Mouse (Mus musculus) heart, embryonic 12.5 days (tissue): ENCODE results near the gene Tecta. TPM values are rescaled to one million over a fixed set of nuclear protein-coding genes. Genes with fewer than 3 reads are reported as not detected.

ENCODE experiments used
- ATAC-seq: fragments of 200-750 bp; cut with Nextera tagmentation; 2 replicates; pipeline ENCODE4 v1.8.0; 2017; ENCODE audit warnings: moderate TSS enrichment, moderate library complexity; ENCODE audit not compliant: insufficient number of reproducible peaks, low FRiP score
- H3K27ac ChIP-seq: fragments of 300-500 bp; sonication (generic); 2 replicates; pipeline ENCODE4 v1.5.1; 2016; ENCODE audit warnings: mild to moderate bottlenecking, moderate library complexity; ENCODE audit not compliant: poor library complexity, severe bottlenecking
- H3K27me3 ChIP-seq: fragments of 300-500 bp; sonication (generic); replicated peaks from 2 replicates; pipeline ENCODE4 v1.6.1; 2016; ENCODE audit warnings: mild to moderate bottlenecking, moderate library complexity
- H3K36me3 ChIP-seq: fragments of 300-500 bp; sonication (generic); 2 replicates; pipeline ENCODE4 v1.6.1; 2016; ENCODE audit warnings: mild to moderate bottlenecking, moderate library complexity
- H3K4me1 ChIP-seq: fragments of 300-500 bp; sonication (generic); replicated peaks from 2 replicates; pipeline ENCODE4 v1.6.1; 2016; ENCODE audit warnings: mild to moderate bottlenecking
- H3K4me2 ChIP-seq: fragments of 300-500 bp; sonication (generic); 2 replicates; pipeline ENCODE4 v1.6.1; 2016; ENCODE audit warnings: mild to moderate bottlenecking, moderate library complexity
- H3K4me3 ChIP-seq: fragments of 300-500 bp; sonication (generic); 2 replicates; pipeline ENCODE4 v1.5.1; 2016; ENCODE audit warnings: mild to moderate bottlenecking
- H3K9ac ChIP-seq: fragments of 300-500 bp; sonication (generic); 2 replicates; pipeline ENCODE4 v1.6.1; 2016; ENCODE audit warnings: mild to moderate bottlenecking, moderate library complexity
- H3K9me3 ChIP-seq: fragments of 300-500 bp; sonication (generic); replicated peaks from 2 replicates; pipeline ENCODE4 v1.6.1; 2016; ENCODE audit warnings: mild to moderate bottlenecking, moderate library complexity
- WGBS: fragments of 180-500 bp; shearing (Covaris S2); methylation state at CpG from one replicate; pipeline ENCODE4 v1.1.7; 2016; 5-methylcytosine and 5-hydroxymethylcytosine counted together
- polyA plus RNA-seq: library from polyadenylated mRNA; unstranded; fragments of >200 nt; fragmentation: Nextera tagmentation; extraction: Ambion mirVana; gene quantifications from 2 replicates; pipeline ENCODE4 v1.2.1, GENCODE M21; 2016

The Tecta gene
- polyA plus RNA-seq, 1 experiment from 2014 or later, result 0.19 TPM

DNA sequence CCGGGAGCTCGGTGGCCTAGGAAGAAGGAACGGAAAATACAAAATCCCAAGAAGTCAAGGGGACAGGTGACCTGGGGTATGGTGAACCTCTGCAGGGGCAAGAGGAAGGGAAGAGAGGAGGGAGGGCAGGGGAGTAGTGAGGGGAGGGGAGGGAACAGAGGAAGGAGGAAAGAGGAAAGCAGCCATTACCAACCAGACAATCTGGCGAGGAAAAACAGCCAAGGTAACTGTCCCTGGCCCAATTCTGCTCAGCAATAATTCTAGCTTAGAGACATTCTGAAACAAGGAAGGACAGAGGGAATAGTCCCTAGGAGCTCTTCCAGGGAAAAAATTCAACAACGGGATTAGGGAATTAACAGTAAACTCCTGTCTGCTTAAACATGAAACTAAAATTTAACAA lies 19.1 kb upstream of the Tecta start:
- Histone ChIP-seq H3K27ac (no peak overlapping the region), H3K4me2 (no peak overlapping the region), H3K9me3 (no peaks in the 10 kb centered on the region), H3K27me3 (no peaks in the 10 kb centered on the region), H3K9ac (no peak overlapping the region), H3K36me3 (peaks cover 17% of the 10 kb centered on the region), H3K4me3 (no peak overlapping the region), H3K4me1 (no peaks in the 10 kb centered on the region)
- WGBS, result 84% methylated on average over 5 of the region's 5 CpGs
- no peak for ATAC-seq

GRCm38 (mm10) chr9:42417352-42417952 lies 17.7 kb upstream of the Tecta start:
- Histone ChIP-seq H3K9ac (no peak overlapping the region), H3K36me3 (peaks cover 13% of the 10 kb centered on the region; the same call in 1 of the 2 replicates), H3K4me1 (no peaks in the 10 kb centered on the region), H3K27me3 (no peaks in the 10 kb centered on the region), H3K4me2 (no peak overlapping the region), H3K4me3 (no peak overlapping the region), H3K27ac (no peak overlapping the region), H3K9me3 (no peaks in the 10 kb centered on the region)
- no peak for ATAC-seq
- 75% methylated on average over 12 of the region's 12 CpGs for WGBS

DNA sequence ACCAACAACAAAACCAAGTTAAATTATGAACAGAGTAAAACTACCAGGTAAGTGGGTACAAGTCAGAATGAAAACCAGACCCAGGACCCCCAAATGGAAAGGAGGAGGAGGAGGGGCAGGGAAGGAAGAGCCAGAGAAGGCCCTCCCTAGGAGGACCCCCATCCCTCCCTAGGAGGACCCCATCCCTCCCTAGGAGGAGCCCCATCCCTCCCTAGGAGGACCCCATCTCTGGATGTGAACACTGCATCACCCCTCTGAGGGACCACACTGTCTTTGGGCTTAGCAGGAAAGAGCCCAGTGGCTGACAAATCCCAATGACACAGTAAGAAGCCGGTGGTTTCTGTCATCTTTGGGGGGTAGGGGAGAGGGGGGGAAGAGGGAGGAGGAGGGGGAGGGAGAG lies 15.5 kb upstream of the Tecta start:
- Histone ChIP-seq H3K4me3 (no peak overlapping the region), H3K4me1 (no peaks in the 10 kb centered on the region), H3K9ac (no peak overlapping the region), H3K27me3 (no peaks in the 10 kb centered on the region), H3K36me3 (peaks cover 3% of the 10 kb centered on the region; the same call in 1 of the 2 replicates), H3K4me2 (no peak overlapping the region), H3K9me3 (no peaks in the 10 kb centered on the region), H3K27ac (no peak overlapping the region)
- 27% methylated on average over 1 of the region's 1 CpGs for WGBS
- ATAC-seq, result 0 out of 2 replicates have a peak, but pooled peaks have one; percentile 36

GRCm38 (mm10) chr9:42413345-42413744 lies 13.6 kb upstream of the Tecta start:
- no peak overlapping the region for H3K4me2 ChIP-seq
- no peak overlapping the region for H3K27ac ChIP-seq
- no peak overlapping the region for H3K9ac ChIP-seq
- no peak for ATAC-seq
- WGBS, result 91% methylated on average over 12 of the region's 12 CpGs
- no peaks in the 10 kb centered on the region for H3K27me3 ChIP-seq
- no peak overlapping the region for H3K4me3 ChIP-seq
- H3K4me1 ChIP-seq, result no peaks in the 10 kb centered on the region
- peaks cover 3% of the 10 kb centered on the region; the same call in 1 of the 2 replicates for H3K36me3 ChIP-seq
- no peaks in the 10 kb centered on the region for H3K9me3 ChIP-seq

DNA sequence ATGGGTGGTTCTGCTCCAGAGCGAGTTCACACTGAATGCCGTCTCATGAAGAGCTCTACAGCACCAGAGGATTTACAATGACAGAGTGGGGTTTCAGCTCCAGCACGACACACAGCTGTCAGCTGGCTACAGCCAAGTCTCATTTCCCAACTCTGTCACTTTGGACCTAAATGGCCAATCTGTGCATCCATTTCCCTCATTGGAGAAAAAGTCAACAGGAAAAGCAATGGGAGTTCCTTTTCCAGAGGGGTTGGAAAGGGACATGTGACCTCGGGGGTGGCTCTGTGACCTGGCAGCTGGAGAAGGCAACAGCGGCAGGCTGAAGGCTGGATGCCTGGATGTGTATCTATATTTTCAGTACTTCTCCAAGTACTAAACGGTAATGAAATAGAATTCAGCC lies 11.6 kb upstream of the Tecta start:
- Histone ChIP-seq H3K9me3 (no peaks in the 10 kb centered on the region), H3K4me2 (no peak overlapping the region), H3K36me3 (peaks cover 3% of the 10 kb centered on the region; the same call in 1 of the 2 replicates), H3K27me3 (0 out of 2 replicates have a peak, but pooled peaks cover 5% of the 10 kb centered on the region), H3K4me3 (no peak overlapping the region), H3K27ac (no peak overlapping the region), H3K4me1 (no peaks in the 10 kb centered on the region), H3K9ac (no peak overlapping the region)
- no peak for ATAC-seq
- WGBS, result 86% methylated on average over 6 of the region's 6 CpGs

GRCm38 (mm10) chr9:42405736-42406135 lies 6.0 kb upstream of the Tecta start:
- Histone ChIP-seq H3K9ac (no peak overlapping the region), H3K9me3 (no peaks in the 10 kb centered on the region), H3K4me2 (no peak overlapping the region), H3K27ac (no peak overlapping the region), H3K4me1 (no peaks in the 10 kb centered on the region), H3K4me3 (no peak overlapping the region), H3K36me3 (no peaks in the 10 kb centered on the region), H3K27me3 (0 out of 2 replicates have a peak, but pooled peaks cover 7% of the 10 kb centered on the region)
- 76% methylated on average over 4 of the region's 4 CpGs for WGBS
- no peak for ATAC-seq

GRCm38 (mm10) chr9:42401486-42401885 lies 1.8 kb upstream of the Tecta start:
- Histone ChIP-seq H3K36me3 (no peaks in the 10 kb centered on the region), H3K9me3 (no peaks in the 10 kb centered on the region), H3K9ac (no peak overlapping the region), H3K27me3 (peaks cover 17% of the 10 kb centered on the region), H3K4me1 (no peaks in the 10 kb centered on the region), H3K4me2 (no peak overlapping the region), H3K27ac (no peak overlapping the region), H3K4me3 (no peak overlapping the region)
- WGBS, result 83% methylated on average over 6 of the region's 6 CpGs
- ATAC-seq, result no peak

- no peak for ATAC-seq
- no peak overlapping the region for H3K27ac ChIP-seq
- no peak overlapping the region for H3K9ac ChIP-seq
- H3K9me3 ChIP-seq, result no peaks in the 10 kb centered on the region
- peaks cover 29% of the 10 kb centered on the region for H3K27me3 ChIP-seq
- peaks cover 3% of the 10 kb centered on the region; the same call in 1 of the 2 replicates for H3K4me1 ChIP-seq
- H3K4me2 ChIP-seq, result no peak overlapping the region
- 9% methylated on average over 2 of the region's 2 CpGs for WGBS
- H3K36me3 ChIP-seq, result no peaks in the 10 kb centered on the region
- H3K4me3 ChIP-seq, result no peak overlapping the region
Measured at GRCm38 (mm10) chr9:42396141-42396540, 3.6 kb downstream of the Tecta start.

- Histone ChIP-seq H3K9ac (no peak overlapping the region), H3K9me3 (no peaks in the 10 kb centered on the region), H3K27ac (no peak overlapping the region), H3K4me1 (peaks cover 3% of the 10 kb centered on the region; the same call in 1 of the 2 replicates), H3K27me3 (peaks cover 32% of the 10 kb centered on the region), H3K36me3 (no peaks in the 10 kb centered on the region), H3K4me2 (no peak overlapping the region), H3K4me3 (no peak overlapping the region)
- ATAC-seq, result no peak
- WGBS, result 78% methylated on average over 6 of the region's 6 CpGs
Measured at GRCm38 (mm10) chr9:42394903-42395302, 4.8 kb downstream of the Tecta start.

DNA sequence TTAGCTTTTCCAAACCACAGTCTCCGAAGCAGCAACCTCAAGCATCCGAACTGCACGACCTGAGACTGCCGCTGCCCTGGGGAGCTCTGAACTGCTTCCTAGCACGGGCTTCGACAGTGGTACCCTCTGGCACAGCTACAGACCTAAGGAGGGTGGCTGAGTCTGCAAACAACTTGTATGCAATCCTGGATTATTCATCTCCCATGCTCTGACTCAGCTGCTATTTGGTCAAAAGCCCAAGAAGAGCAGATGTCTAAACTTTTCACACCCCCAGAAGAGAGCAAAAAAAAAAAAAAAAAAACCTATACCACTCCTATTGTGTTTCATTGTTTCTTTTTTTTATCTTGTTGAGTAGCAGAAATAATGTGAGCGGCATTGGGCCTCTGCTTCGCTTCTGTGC lies 5.4 kb downstream of the Tecta start:
- H3K9ac ChIP-seq, result no peak overlapping the region
- ATAC-seq, result no peak
- H3K27ac ChIP-seq, result no peak overlapping the region
- H3K4me1 ChIP-seq, result peaks cover 3% of the 10 kb centered on the region; the same call in 1 of the 2 replicates
- H3K9me3 ChIP-seq, result no peaks in the 10 kb centered on the region
- H3K36me3 ChIP-seq, result no peaks in the 10 kb centered on the region
- peaks cover 31% of the 10 kb centered on the region for H3K27me3 ChIP-seq
- WGBS, result 94% methylated on average over 8 of the region's 8 CpGs
- no peak overlapping the region for H3K4me3 ChIP-seq
- H3K4me2 ChIP-seq, result no peak overlapping the region

DNA sequence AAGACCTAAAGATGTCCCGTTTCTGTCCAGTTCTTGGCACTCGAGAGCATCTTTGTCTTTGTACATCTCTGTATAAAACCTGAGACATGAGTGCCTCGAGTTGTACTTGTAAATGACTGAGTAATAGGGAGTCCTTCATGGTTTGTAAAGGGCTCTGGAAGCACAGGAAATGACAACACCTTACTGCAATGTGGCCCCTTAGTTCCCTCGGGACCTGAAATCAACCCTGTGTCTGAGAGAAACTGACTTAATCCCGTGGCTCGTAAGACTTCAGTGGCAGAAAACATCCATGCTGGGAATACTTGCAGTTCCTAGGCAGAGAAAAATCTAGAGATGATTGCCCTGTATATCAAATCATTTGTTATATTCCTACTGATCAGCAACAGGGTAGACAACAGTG lies 6.8 kb downstream of the Tecta start:
- peaks cover 26% of the 10 kb centered on the region for H3K27me3 ChIP-seq
- no peak overlapping the region for H3K4me3 ChIP-seq
- no peak overlapping the region for H3K4me2 ChIP-seq
- H3K27ac ChIP-seq, result no peak overlapping the region
- H3K9ac ChIP-seq, result no peak overlapping the region
- ATAC-seq, result no peak
- H3K9me3 ChIP-seq, result no peaks in the 10 kb centered on the region
- H3K36me3 ChIP-seq, result no peaks in the 10 kb centered on the region
- WGBS, result 51% methylated on average over 6 of the region's 6 CpGs
- peaks cover 3% of the 10 kb centered on the region; the same call in 1 of the 2 replicates for H3K4me1 ChIP-seq

- no peaks in the 10 kb centered on the region for H3K9me3 ChIP-seq
- ATAC-seq, result no peak
- no peak overlapping the region for H3K9ac ChIP-seq
- H3K27me3 ChIP-seq, result peaks cover 32% of the 10 kb centered on the region
- no peak overlapping the region for H3K4me3 ChIP-seq
- H3K36me3 ChIP-seq, result no peaks in the 10 kb centered on the region
- no peaks in the 10 kb centered on the region for H3K4me1 ChIP-seq
- 47% methylated on average over 4 of the region's 4 CpGs for WGBS
- H3K4me2 ChIP-seq, result no peak overlapping the region
- no peak overlapping the region for H3K27ac ChIP-seq
Measured at GRCm38 (mm10) chr9:42388490-42388889, 11.2 kb downstream of the Tecta start.
